Mouse (Mus musculus): Measurements from ENCODE around the gene Carmil3.

GRCm38 (mm10) chr14:55458761-55459160, 31.7 kb upstream of the Carmil3 start:
- TF ChIP-seq CTCF (IDR thresholded peaks at IDR 0.05; ENCODE audit: borderline replicate concordance, extremely low read depth, insufficient read depth, insufficient read length), result no peak
- no peak for TF ChIP-seq POLR2A (IDR thresholded peaks at IDR 0.05; ENCODE audit: borderline replicate concordance, extremely low read depth, insufficient read depth, insufficient read length, poor library complexity, severe bottlenecking)
